Mouse (Mus musculus) cortical plate, adult 2 months (tissue): ENCODE data around the gene Flrt1.

ENCODE experiments used
- CTCF ChIP-seq: fragments of 200-500 bp; IDR thresholded peaks from 2 replicates; pipeline ENCODE4 v1.5.1; 2011; ENCODE audit warnings: mild to moderate bottlenecking, control low read depth, low read length; ENCODE audit not compliant: insufficient read depth; ENCODE audit errors: extremely low read depth
- POLR2A ChIP-seq: fragments of 200-500 bp; IDR thresholded peaks from 2 replicates; pipeline ENCODE4 v1.6.1; 2011; ENCODE audit warnings: mild to moderate bottlenecking, low read length, control low read depth; ENCODE audit not compliant: insufficient read depth; ENCODE audit errors: extremely low read depth

GRCm38 (mm10) chr19:7068136-7068535 is 37.4 kb downstream of the Flrt1 start:
- TF ChIP-seq POLR2A (no peak), CTCF (peak; percentile 77)
